Mouse (Mus musculus) hindbrain, embryonic 14.5 days (tissue): Measurements from ENCODE around the gene Ccdc88b. TPM values are rescaled to one million over a fixed set of nuclear protein-coding genes. Genes with fewer than 3 reads are reported as not detected.

ENCODE experiments used
- ATAC-seq: fragments of 200-750 bp; cut with Nextera tagmentation; 2 replicates; pipeline ENCODE4 v1.8.0; 2017; ENCODE audit warnings: moderate number of reproducible peaks, mild to moderate bottlenecking, moderate TSS enrichment, moderate library complexity; ENCODE audit not compliant: low FRiP score
- DNase-seq: peaks from one replicate; pipeline ENCODE4 v3.0.0-alpha.2; 2015; ENCODE audit warnings: low spot score
- H3K27ac ChIP-seq: fragments of 300-500 bp; sonication (generic); 2 replicates; pipeline ENCODE4 v1.5.1; 2014; ENCODE audit warnings: mild to moderate bottlenecking, moderate library complexity
- H3K27me3 ChIP-seq: fragments of 300-500 bp; sonication (generic); 2 replicates; pipeline ENCODE4 v1.6.1; 2014; ENCODE audit warnings: mild to moderate bottlenecking, low read length, mixed read lengths; ENCODE audit not compliant: control insufficient read depth, insufficient read depth
- H3K36me3 ChIP-seq: fragments of 300-500 bp; sonication (generic); replicated peaks from 2 replicates; pipeline ENCODE4 v1.6.1; 2014; ENCODE audit not compliant: control insufficient read depth, insufficient read depth
- H3K4me1 ChIP-seq: fragments of 300-500 bp; sonication (generic); replicated peaks from 2 replicates; pipeline ENCODE4 v1.6.1; 2014; ENCODE audit warnings: antibody characterized with exemption, low read length, mixed read lengths; ENCODE audit not compliant: control insufficient read depth, insufficient read depth
- H3K4me2 ChIP-seq: fragments of 300-500 bp; sonication (generic); replicated peaks from 2 replicates; pipeline ENCODE4 v1.6.1; 2014; ENCODE audit warnings: mild to moderate bottlenecking, moderate library complexity
- H3K4me3 ChIP-seq: fragments of 300-500 bp; sonication (generic); replicated peaks from 2 replicates; pipeline ENCODE4 v1.5.1; 2014; ENCODE audit warnings: mild to moderate bottlenecking, low read length
- H3K9ac ChIP-seq: fragments of 300-500 bp; sonication (generic); 2 replicates; pipeline ENCODE4 v1.6.1; 2014
- H3K9me3 ChIP-seq: fragments of 300-500 bp; sonication (generic); 2 replicates; pipeline ENCODE4 v1.6.1; 2016; ENCODE audit warnings: low read length; ENCODE audit not compliant: control insufficient read depth
- whole genome bisulfite sequencing: fragments of 180-500 bp; shearing (Covaris S2); extraction: QIAGEN DNeasy Blood & Tissue Kit; methylation state at CpG from one replicate; pipeline ENCODE4 v1.1.7; 2014; 5-methylcytosine and 5-hydroxymethylcytosine counted together
- polyA plus RNA-seq: library from polyadenylated mRNA; unstranded; fragments of >200 nt; fragmentation: Nextera tagmentation; extraction: Ambion mirVana; gene quantifications from 2 replicates; pipeline ENCODE4 v1.2.1, GENCODE M21; 2014

Ccdc88b gene
- polyA plus RNA-seq, 1 experiment from 2014 or later: 0.48 TPM

DNA sequence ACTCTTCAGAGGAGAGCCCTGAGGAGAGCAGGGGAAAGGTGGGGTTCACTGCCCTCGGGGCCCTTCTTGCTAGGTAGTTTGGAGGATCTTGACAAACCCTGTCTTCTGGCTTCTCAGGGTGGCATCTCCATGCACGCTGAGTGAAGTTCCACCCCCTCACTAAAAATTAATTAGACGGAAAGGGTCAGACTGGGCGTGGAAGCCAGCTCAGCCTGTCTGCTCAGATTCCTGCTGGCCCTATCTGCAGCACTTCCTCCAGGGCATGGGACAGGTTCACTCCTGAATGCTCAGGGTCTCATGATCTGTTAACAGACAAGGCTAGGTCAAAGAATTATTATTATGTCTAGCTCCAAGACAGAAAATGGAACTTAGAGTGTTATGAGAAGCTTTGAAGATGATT is 34.5 kb upstream of the Ccdc88b start:
- DNase-seq: no peak
- Histone ChIP-seq H3K27me3 (no peaks in the 10 kb centered on the region), H3K36me3 (no peaks in the 10 kb centered on the region), H3K4me3 (no peak overlapping the region), H3K9me3 (no peaks in the 10 kb centered on the region), H3K9ac (no peak overlapping the region), H3K4me1 (no peaks in the 10 kb centered on the region), H3K27ac (no peak overlapping the region), H3K4me2 (no peak overlapping the region)
- WGBS: 66% methylated on average over 4 of the region's 4 CpGs
- no peak for ATAC-seq

DNA sequence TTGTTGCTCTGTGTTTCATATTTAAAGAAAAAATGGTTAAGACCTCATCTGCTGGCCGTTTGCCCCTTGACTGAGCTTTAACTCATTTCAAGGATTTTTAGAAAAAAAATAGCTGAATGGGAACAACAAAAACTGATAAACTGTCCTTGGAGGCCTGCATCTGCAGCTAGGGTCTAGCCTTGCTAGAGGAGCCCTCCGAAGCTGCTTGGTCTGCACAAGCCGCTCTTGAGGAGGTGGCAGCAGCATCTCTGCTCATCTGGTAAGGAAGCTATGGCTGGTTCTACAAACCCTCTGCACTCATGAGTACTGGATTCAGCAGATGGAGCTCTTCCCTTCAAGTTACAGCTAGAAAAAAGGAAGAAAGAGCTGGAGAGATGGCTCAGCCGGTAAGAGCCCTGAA is 20.0 kb upstream of the Ccdc88b start:
- DNase-seq (no peak), ATAC-seq (no peak)
- 91% methylated on average over 4 of the region's 4 CpGs for WGBS
- Histone ChIP-seq H3K9ac (no peak overlapping the region), H3K4me1 (no peaks in the 10 kb centered on the region), H3K9me3 (peaks cover 15% of the 10 kb centered on the region), H3K4me3 (no peak overlapping the region), H3K27ac (no peak overlapping the region), H3K36me3 (no peaks in the 10 kb centered on the region), H3K27me3 (no peaks in the 10 kb centered on the region), H3K4me2 (no peak overlapping the region)

DNA sequence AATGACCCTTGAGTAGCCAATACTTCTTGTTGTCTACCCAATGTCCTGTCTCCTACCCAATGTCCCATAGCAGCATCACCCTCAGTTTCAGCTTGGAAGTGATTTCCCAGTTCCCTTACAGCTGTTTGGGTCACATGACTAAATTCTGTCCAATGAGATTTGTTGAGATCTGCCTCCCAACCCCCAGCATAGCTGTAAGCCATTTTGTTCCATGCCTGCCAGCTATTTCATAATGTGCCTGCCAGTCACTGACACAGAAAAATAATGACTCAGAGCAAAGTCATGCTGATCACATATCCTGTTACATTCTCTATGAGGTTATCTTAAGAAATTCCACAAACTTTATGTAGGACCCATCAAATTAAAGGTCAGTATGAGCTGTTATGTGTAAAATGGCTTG is 18.8 kb upstream of the Ccdc88b start:
- Histone ChIP-seq H3K27ac (no peak overlapping the region), H3K36me3 (no peaks in the 10 kb centered on the region), H3K9me3 (peaks cover 15% of the 10 kb centered on the region), H3K9ac (no peak overlapping the region), H3K4me3 (no peak overlapping the region), H3K4me2 (no peak overlapping the region), H3K27me3 (no peaks in the 10 kb centered on the region), H3K4me1 (no peaks in the 10 kb centered on the region)
- DNase-seq (no peak), ATAC-seq (no peak)

DNA sequence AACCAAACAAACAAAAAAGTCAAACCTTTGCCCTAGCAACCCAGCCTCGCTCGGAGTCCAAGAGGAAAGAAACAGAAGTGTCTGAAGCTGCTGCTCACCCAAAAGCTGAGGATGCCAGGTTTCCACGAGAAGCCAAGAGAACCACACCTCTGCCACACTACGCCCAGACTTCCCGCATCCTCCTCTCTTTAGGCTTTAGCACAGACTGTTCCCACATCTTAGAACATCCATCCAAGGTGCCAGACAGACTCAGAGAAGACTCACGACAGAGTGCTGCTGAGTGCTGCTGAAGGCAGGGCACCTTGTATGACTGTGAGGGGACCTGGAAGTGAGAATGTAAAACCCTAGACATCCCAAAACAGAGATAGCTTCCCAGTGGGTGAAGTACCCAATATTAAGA is 17.8 kb upstream of the Ccdc88b start:
- no peak overlapping the region for H3K4me2 ChIP-seq
- H3K9ac ChIP-seq: no peak overlapping the region
- no peak for DNase-seq
- H3K4me1 ChIP-seq: no peaks in the 10 kb centered on the region
- ATAC-seq: no peak
- H3K9me3 ChIP-seq: peaks cover 12% of the 10 kb centered on the region
- 89% methylated on average over 6 of the region's 6 CpGs for WGBS
- H3K4me3 ChIP-seq: no peak overlapping the region
- H3K36me3 ChIP-seq: no peaks in the 10 kb centered on the region
- no peaks in the 10 kb centered on the region for H3K27me3 ChIP-seq
- no peak overlapping the region for H3K27ac ChIP-seq

DNA sequence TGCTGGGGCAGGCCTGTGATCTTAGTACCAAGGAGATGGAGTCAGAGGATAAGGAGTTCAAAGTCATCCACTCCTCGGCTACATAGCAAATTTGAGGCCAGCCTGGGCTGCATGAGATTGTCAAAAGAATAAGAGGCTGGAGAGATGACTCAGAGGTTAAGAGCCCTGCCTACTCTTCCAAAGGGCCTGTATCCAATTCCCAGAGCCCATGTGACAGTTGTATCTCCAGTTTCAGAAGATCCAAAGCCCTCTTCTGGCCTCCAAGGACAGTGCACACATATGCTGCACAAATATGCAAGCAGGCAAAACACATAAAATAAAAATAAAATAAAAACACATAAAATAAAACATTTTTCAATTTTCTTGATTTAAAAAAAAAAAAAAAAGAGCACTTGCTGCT is 16.2 kb upstream of the Ccdc88b start:
- Histone ChIP-seq H3K4me2 (no peak overlapping the region), H3K4me3 (no peak overlapping the region), H3K4me1 (no peaks in the 10 kb centered on the region), H3K9ac (no peak overlapping the region), H3K27ac (no peak overlapping the region), H3K9me3 (peaks cover 3% of the 10 kb centered on the region; the same call in 1 of the 2 replicates), H3K36me3 (no peaks in the 10 kb centered on the region), H3K27me3 (no peaks in the 10 kb centered on the region)
- ATAC-seq (no peak), DNase-seq (no peak)
- 97% methylated on average over 1 of the region's 1 CpGs for WGBS

DNA sequence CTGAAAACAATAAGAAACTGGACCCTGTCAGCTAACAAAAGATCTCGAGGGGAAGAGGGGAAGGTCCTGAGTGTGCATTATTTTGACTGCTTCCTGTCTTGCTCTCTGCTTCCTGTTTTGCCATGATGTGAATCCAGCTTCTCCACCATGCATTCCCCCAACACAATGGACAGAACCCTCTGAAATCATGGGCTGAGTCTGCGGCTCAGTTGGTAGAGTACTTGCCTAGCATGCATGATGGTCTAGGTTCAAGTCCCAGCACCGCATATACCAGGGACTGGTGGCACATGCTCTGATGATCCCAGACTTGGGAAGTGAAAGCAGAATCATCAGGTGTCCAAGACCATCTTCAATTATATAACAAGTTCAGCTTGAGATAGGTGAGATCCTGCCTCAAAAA is 14.7 kb upstream of the Ccdc88b start:
- ATAC-seq (no peak), DNase-seq (no peak)
- no peaks in the 10 kb centered on the region for H3K4me1 ChIP-seq
- no peak overlapping the region for H3K4me2 ChIP-seq
- no peak overlapping the region for H3K9ac ChIP-seq
- H3K4me3 ChIP-seq: no peak overlapping the region
- H3K27me3 ChIP-seq: no peaks in the 10 kb centered on the region
- H3K36me3 ChIP-seq: no peaks in the 10 kb centered on the region
- WGBS: 76% methylated on average over 3 of the region's 3 CpGs
- no peak overlapping the region for H3K27ac ChIP-seq
- H3K9me3 ChIP-seq: no peaks in the 10 kb centered on the region

DNA sequence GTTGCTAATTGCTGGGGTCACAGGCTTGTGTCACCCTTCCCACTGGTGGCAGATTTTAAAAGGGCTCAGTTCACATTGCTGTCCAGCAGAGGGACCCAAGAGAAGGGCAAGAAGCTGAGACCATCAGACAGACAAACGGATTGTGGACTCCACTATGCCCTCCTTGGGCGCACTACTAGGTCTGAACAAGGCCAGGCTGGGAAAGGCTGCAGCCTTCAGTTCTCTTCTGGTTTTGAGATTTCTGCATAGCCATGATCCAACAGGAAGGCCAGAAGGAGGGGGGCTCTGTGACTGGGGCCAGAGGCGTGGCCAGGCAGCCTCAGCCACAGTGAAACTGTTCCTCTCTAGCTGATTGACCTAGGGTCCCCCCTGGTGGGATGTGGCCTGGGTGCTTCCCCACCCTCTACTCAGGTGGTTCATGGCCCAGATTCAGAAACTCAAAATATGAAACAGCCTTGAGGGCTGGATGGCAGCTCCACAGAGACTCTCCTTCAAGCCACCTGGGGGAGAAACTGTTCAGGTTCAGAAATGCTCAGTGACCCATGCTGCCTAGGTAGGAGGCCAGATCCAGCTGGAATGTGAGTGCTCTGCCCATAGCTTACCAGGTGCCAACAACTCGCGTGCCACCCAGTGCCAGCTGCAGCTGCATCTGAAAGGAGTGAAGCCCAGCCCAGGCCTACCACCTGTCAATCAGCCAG is 13.7 kb upstream of the Ccdc88b start:
- no peaks in the 10 kb centered on the region for H3K36me3 ChIP-seq
- H3K9me3 ChIP-seq: no peaks in the 10 kb centered on the region
- H3K27ac ChIP-seq: no peak overlapping the region
- H3K4me1 ChIP-seq: no peaks in the 10 kb centered on the region
- DNase-seq (no peak), ATAC-seq (no peak)
- no peak overlapping the region for H3K4me3 ChIP-seq
- no peak overlapping the region for H3K4me2 ChIP-seq
- no peak overlapping the region for H3K9ac ChIP-seq
- no peaks in the 10 kb centered on the region for H3K27me3 ChIP-seq
- 65% methylated on average over 5 of the region's 5 CpGs for WGBS

DNA sequence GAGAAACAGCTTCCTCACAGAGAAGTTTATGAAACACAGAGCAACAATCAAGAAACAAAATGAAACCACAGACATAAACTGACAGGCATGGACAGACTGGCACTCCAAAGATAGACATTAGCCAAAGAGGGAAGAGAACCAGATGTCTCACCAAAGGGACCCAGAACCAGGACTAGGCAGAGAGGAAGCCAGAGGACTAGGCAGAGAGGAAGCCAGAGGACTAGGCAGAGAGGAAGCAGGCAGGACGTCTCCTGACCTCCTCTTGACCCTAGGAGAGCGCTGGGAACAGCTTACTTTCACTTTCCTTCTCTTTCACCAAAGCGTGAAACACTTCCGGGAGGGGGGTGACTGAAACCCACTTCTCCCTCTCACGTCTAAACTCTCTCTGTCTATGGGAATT is 11.3 kb upstream of the Ccdc88b start:
- no peaks in the 10 kb centered on the region for H3K9me3 ChIP-seq
- H3K36me3 ChIP-seq: no peaks in the 10 kb centered on the region
- no peak overlapping the region for H3K27ac ChIP-seq
- no peak for DNase-seq
- no peaks in the 10 kb centered on the region for H3K4me1 ChIP-seq
- 6% methylated on average over 5 of the region's 5 CpGs for WGBS
- no peak overlapping the region for H3K9ac ChIP-seq
- no peak overlapping the region for H3K4me3 ChIP-seq
- H3K4me2 ChIP-seq: no peak overlapping the region
- no peaks in the 10 kb centered on the region for H3K27me3 ChIP-seq
- ATAC-seq: no peak

DNA sequence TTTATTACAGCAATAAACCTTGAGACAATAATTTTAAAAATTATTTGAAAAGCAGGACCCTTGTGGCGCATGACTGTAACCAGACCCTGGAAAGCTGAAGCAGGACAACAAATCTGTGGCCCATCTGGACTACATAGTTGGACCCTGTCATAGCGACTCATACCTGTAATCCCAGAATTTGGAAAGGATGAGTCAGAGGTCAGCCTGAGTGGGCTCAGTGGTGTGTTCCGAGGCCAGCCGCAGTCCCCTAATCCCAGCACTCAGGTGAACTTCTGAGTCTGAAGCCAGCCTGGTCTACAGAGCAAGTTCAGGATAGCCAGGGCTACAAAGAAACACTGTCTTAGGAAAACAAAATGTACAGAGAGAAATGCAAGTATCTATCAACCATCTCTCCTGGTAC is 3.4 kb upstream of the Ccdc88b start:
- no peak for ATAC-seq
- Histone ChIP-seq H3K4me2 (no peak overlapping the region), H3K27me3 (no peaks in the 10 kb centered on the region), H3K9me3 (no peaks in the 10 kb centered on the region), H3K4me3 (no peak overlapping the region), H3K4me1 (no peaks in the 10 kb centered on the region), H3K27ac (no peak overlapping the region), H3K9ac (no peak overlapping the region), H3K36me3 (no peaks in the 10 kb centered on the region)
- no peak for DNase-seq
- 94% methylated on average over 4 of the region's 4 CpGs for WGBS

DNA sequence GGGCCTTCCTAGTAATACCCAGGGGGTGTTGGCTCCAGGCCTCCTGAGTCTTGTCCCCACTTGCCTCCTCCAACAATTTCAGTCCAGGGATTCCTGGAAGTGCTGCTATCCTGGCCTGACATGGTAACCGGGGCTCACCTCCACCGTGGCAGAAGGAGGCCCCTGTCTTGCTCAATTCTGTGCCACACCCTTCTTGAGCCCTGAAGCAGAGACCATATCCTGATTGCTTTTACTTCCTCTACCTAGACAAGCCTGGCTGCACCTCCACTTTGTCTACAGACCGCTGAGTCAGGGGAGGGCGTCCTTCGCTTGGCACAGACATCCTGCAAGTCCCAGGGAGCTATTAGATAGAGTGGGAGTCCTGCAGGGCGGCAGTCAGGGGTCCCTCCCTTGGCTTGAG is 2.7 kb upstream of the Ccdc88b start:
- 85% methylated on average over 6 of the region's 6 CpGs for WGBS
- Histone ChIP-seq H3K4me1 (no peaks in the 10 kb centered on the region), H3K9me3 (no peaks in the 10 kb centered on the region), H3K27ac (no peak overlapping the region), H3K4me2 (no peak overlapping the region), H3K36me3 (no peaks in the 10 kb centered on the region), H3K4me3 (no peak overlapping the region), H3K9ac (no peak overlapping the region), H3K27me3 (no peaks in the 10 kb centered on the region)
- ATAC-seq (no peak), DNase-seq (no peak)
